Mouse (Mus musculus) stomach, embryonic 16.5 days (tissue): ENCODE data around the gene Tmem176b. TPM values are rescaled to one million over a fixed set of nuclear protein-coding genes. Genes with fewer than 3 reads are reported as not detected.

Experiments used
- ATAC-seq: fragments of 200-750 bp; cut with Nextera tagmentation; 2 replicates; pipeline ENCODE4 v1.8.0; 2017; ENCODE audit warnings: moderate number of reproducible peaks, moderate TSS enrichment; ENCODE audit not compliant: insufficient read depth, low FRiP score
- H3K27ac ChIP-seq: fragments of 300-500 bp; sonication (generic); 2 replicates; pipeline ENCODE4 v1.5.1; 2014; ENCODE audit warnings: low read length
- H3K27me3 ChIP-seq: fragments of 300-500 bp; sonication (generic); 2 replicates; pipeline ENCODE4 v1.6.1; 2014; ENCODE audit warnings: low read length, control low read depth, mixed read lengths; ENCODE audit not compliant: control insufficient read depth, insufficient read depth
- H3K36me3 ChIP-seq: fragments of 300-500 bp; sonication (generic); 2 replicates; pipeline ENCODE4 v1.6.1; 2014; ENCODE audit warnings: low read length; ENCODE audit not compliant: control insufficient read depth, insufficient read depth
- H3K4me1 ChIP-seq: fragments of 300-500 bp; sonication (generic); 2 replicates; pipeline ENCODE4 v1.6.1; 2014; ENCODE audit warnings: low read length, control low read depth, mixed read lengths; ENCODE audit not compliant: control insufficient read depth, insufficient read depth
- H3K4me2 ChIP-seq: fragments of 300-500 bp; sonication (generic); 2 replicates; pipeline ENCODE4 v1.6.1; 2014; ENCODE audit warnings: low read depth, low read length, mixed read lengths
- H3K4me3 ChIP-seq: fragments of 300-500 bp; sonication (generic); replicated peaks from 2 replicates; pipeline ENCODE4 v1.5.1; 2014; ENCODE audit warnings: mild to moderate bottlenecking, low read length
- H3K9ac ChIP-seq: fragments of 300-500 bp; sonication (generic); 2 replicates; pipeline ENCODE4 v1.6.1; 2014; ENCODE audit warnings: low read length
- H3K9me3 ChIP-seq: fragments of 300-500 bp; sonication (generic); replicated peaks from 2 replicates; pipeline ENCODE4 v1.6.1; 2016; ENCODE audit warnings: low read length, control low read depth; ENCODE audit not compliant: control insufficient read depth
- WGBS: fragments of 180-500 bp; shearing (Covaris S2); extraction: QIAGEN DNeasy Blood & Tissue Kit; methylation state at CpG from one replicate; pipeline ENCODE4 v1.1.7; 2014; 5-methylcytosine and 5-hydroxymethylcytosine counted together
- polyA plus RNA-seq: library from polyadenylated mRNA; unstranded; fragments of >200 nt; fragmentation: Nextera tagmentation; extraction: Ambion mirVana; gene quantifications from 2 replicates; pipeline ENCODE4 v1.2.1, GENCODE M21; 2015

The Tmem176b gene
- polyA plus RNA-seq, 1 experiment from 2014 or later = 302 TPM

- Histone ChIP-seq H3K4me1 (peaks cover 3% of the 10 kb centered on the region; the same call in 1 of the 2 replicates), H3K9me3 (no peaks in the 10 kb centered on the region), H3K9ac (no peak overlapping the region), H3K27me3 (no peaks in the 10 kb centered on the region), H3K4me3 (no peak overlapping the region), H3K27ac (no peak overlapping the region), H3K4me2 (no peak overlapping the region), H3K36me3 (no peaks in the 10 kb centered on the region)
- WGBS = 37% methylated on average over 3 of the region's 3 CpGs
- 0 out of 2 replicates have a peak, but pooled peaks have one; percentile 44 for ATAC-seq
Observed at GRCm38 (mm10) chr6:48864723-48865122, 23.4 kb upstream of the Tmem176b start.

GRCm38 (mm10) chr6:48864181-48864580 is 22.9 kb upstream of the Tmem176b start:
- H3K4me2 ChIP-seq = no peak overlapping the region
- no peak for ATAC-seq
- H3K4me1 ChIP-seq = peaks cover 3% of the 10 kb centered on the region; the same call in 1 of the 2 replicates
- no peaks in the 10 kb centered on the region for H3K9me3 ChIP-seq
- H3K9ac ChIP-seq = no peak overlapping the region
- H3K4me3 ChIP-seq = no peak overlapping the region
- WGBS = 34% methylated on average over 3 of the region's 3 CpGs
- H3K27ac ChIP-seq = no peak overlapping the region
- H3K27me3 ChIP-seq = no peaks in the 10 kb centered on the region
- no peaks in the 10 kb centered on the region for H3K36me3 ChIP-seq

GRCm38 (mm10) chr6:48863488-48863887 is 22.2 kb upstream of the Tmem176b start:
- 74% methylated on average over 7 of the region's 7 CpGs for WGBS
- ATAC-seq = no peak

GRCm38 (mm10) chr6:48862816-48863215 is 21.5 kb upstream of the Tmem176b start:
- WGBS = 70% methylated on average over 4 of the region's 4 CpGs
- Histone ChIP-seq H3K4me2 (no peak overlapping the region), H3K9ac (no peak overlapping the region), H3K27ac (no peak overlapping the region), H3K9me3 (no peaks in the 10 kb centered on the region), H3K27me3 (no peaks in the 10 kb centered on the region), H3K36me3 (no peaks in the 10 kb centered on the region), H3K4me1 (peaks cover 3% of the 10 kb centered on the region), H3K4me3 (no peak overlapping the region)
- ATAC-seq = no peak

More at GRCm38 (mm10) chr6:48863488-48863887, 22.2 kb upstream of the Tmem176b start:
- no peak overlapping the region for H3K4me2 ChIP-seq
- H3K4me1 ChIP-seq = peaks cover 3% of the 10 kb centered on the region; the same call in 1 of the 2 replicates
- no peak overlapping the region for H3K27ac ChIP-seq
- no peak overlapping the region for H3K9ac ChIP-seq
- H3K9me3 ChIP-seq = no peaks in the 10 kb centered on the region
- no peaks in the 10 kb centered on the region for H3K36me3 ChIP-seq
- H3K4me3 ChIP-seq = no peak overlapping the region
- H3K27me3 ChIP-seq = no peaks in the 10 kb centered on the region

- Histone ChIP-seq H3K9me3 (no peaks in the 10 kb centered on the region), H3K27me3 (no peaks in the 10 kb centered on the region), H3K9ac (no peak overlapping the region), H3K36me3 (no peaks in the 10 kb centered on the region), H3K4me1 (peaks cover 8% of the 10 kb centered on the region), H3K27ac (no peak overlapping the region), H3K4me3 (no peak overlapping the region), H3K4me2 (no peak overlapping the region)
- ATAC-seq = no peak
- 77% methylated on average over 12 of the region's 12 CpGs for WGBS
Observed at GRCm38 (mm10) chr6:48861616-48862280, 20.5 kb upstream of the Tmem176b start.

GRCm38 (mm10) chr6:48860851-48861250 is 19.6 kb upstream of the Tmem176b start:
- H3K4me2 ChIP-seq = no peak overlapping the region
- H3K27me3 ChIP-seq = no peaks in the 10 kb centered on the region
- WGBS = 92% methylated on average over 1 of the region's 1 CpGs
- ATAC-seq = no peak
- peaks cover 8% of the 10 kb centered on the region for H3K4me1 ChIP-seq
- no peak overlapping the region for H3K27ac ChIP-seq
- no peak overlapping the region for H3K4me3 ChIP-seq
- no peaks in the 10 kb centered on the region for H3K9me3 ChIP-seq
- H3K9ac ChIP-seq = no peak overlapping the region
- H3K36me3 ChIP-seq = no peaks in the 10 kb centered on the region

GRCm38 (mm10) chr6:48860130-48860815 is 19.0 kb upstream of the Tmem176b start:
- Histone ChIP-seq H3K27ac (no peak overlapping the region), H3K4me3 (peak overlapping the region; percentile 28), H3K9me3 (no peaks in the 10 kb centered on the region), H3K9ac (no peak overlapping the region; the same call in 1 of the 2 replicates), H3K4me2 (peak overlapping the region; percentile 44), H3K27me3 (no peaks in the 10 kb centered on the region), H3K36me3 (no peaks in the 10 kb centered on the region), H3K4me1 (peaks cover 8% of the 10 kb centered on the region)
- WGBS = 16% methylated on average over 23 of the region's 23 CpGs
- peak; percentile 63; the same call in 1 of the 2 replicates for ATAC-seq

GRCm38 (mm10) chr6:48857613-48858302 is 16.5 kb upstream of the Tmem176b start:
- Histone ChIP-seq H3K27me3 (no peaks in the 10 kb centered on the region), H3K4me1 (peaks cover 4% of the 10 kb centered on the region; the same call in 1 of the 2 replicates), H3K9me3 (no peaks in the 10 kb centered on the region), H3K36me3 (no peaks in the 10 kb centered on the region), H3K9ac (no peak overlapping the region), H3K4me3 (no peak overlapping the region), H3K27ac (peak overlapping the region; percentile 29; the same call in 1 of the 2 replicates), H3K4me2 (no peak overlapping the region)
- WGBS = 39% methylated on average over 8 of the region's 8 CpGs
- no peak for ATAC-seq

GRCm38 (mm10) chr6:48854155-48854554 is 12.9 kb upstream of the Tmem176b start:
- H3K9ac ChIP-seq = no peak overlapping the region
- H3K4me3 ChIP-seq = no peak overlapping the region
- peaks cover 4% of the 10 kb centered on the region; the same call in 1 of the 2 replicates for H3K4me1 ChIP-seq
- H3K9me3 ChIP-seq = no peaks in the 10 kb centered on the region
- no peaks in the 10 kb centered on the region for H3K27me3 ChIP-seq
- H3K4me2 ChIP-seq = no peak overlapping the region
- H3K36me3 ChIP-seq = no peaks in the 10 kb centered on the region
- no peak overlapping the region for H3K27ac ChIP-seq
- WGBS = 95% methylated on average over 2 of the region's 2 CpGs
- no peak for ATAC-seq
